Comparison of ENCODE assay signal across 21 mouse cellular contexts in genomic region chr5:91987236-91987635, GRCm38 (mm10). TPM values are rescaled to one million over a fixed set of nuclear protein-coding genes. Genes with fewer than 3 reads are reported as not detected.
"Had no signal": no experiment of that assay in that cellular context is flagged by ENCODE, and none has a peak within 500 bp of the region (broad histone marks: within the 10 kb centered on the region; RNA-seq: fewer than 3 reads in every experiment).

Odaph (plus strand) TSS chr5:91987475.

- H3K9me3 ChIP-seq: limb, embryonic 10.5 days; limb, embryonic 13.5 days; neural tube, embryonic 13.5 days had no signal

- H3K4me3 ChIP-seq: layer of hippocampus, adult 2 months; limb, embryonic 10.5 days; limb, embryonic 13.5 days; neural tube, embryonic 13.5 days had no signal

- H3K9ac ChIP-seq: limb, embryonic 13.5 days; liver, embryonic 14.5 days; neural tube, embryonic 13.5 days had no signal

- DNase-seq: kidney, adult 2 months; kidney, postnatal 25 days; layer of hippocampus, adult 9-11 months; liver; lung, postnatal 14 days; lung, postnatal 4 days; midbrain, embryonic 14.5 days; thymus, adult 18-20 months; thymus, postnatal 36 days had no signal

- H3K4me2 ChIP-seq: limb, embryonic 13.5 days; midbrain, embryonic 11.5 days; neural tube, embryonic 13.5 days had no signal

- H3K27me3 ChIP-seq: limb, embryonic 13.5 days; neural tube, embryonic 13.5 days had no signal

- H3K4me1 ChIP-seq: limb, embryonic 10.5 days; limb, embryonic 13.5 days; neural tube, embryonic 13.5 days had no signal

- H3K27ac ChIP-seq: kidney, postnatal 0 days; layer of hippocampus, adult 2 months; limb, embryonic 10.5 days; limb, embryonic 13.5 days; liver, embryonic 14.5 days; neural tube, embryonic 13.5 days had no signal

- H3K36me3 ChIP-seq: limb, embryonic 10.5 days; limb, embryonic 13.5 days; neural tube, embryonic 13.5 days had no signal

- ATAC-seq: intestine, postnatal 0 days had no signal

RNA-seq across cellular contexts. Expression of gene Odaph, which starts in this region (rescaled TPM):
- polyA plus RNA-seq: intestine, postnatal 0 days; kidney, embryonic 14.5 days; kidney, postnatal 0 days; limb, embryonic 10.5 days; limb, embryonic 13.5 days; liver, embryonic 14.5 days; lung, embryonic 16.5 days; midbrain, embryonic 11.5 days; neural tube, embryonic 13.5 days; small intestine, adult 2 months; urinary bladder, adult 2 months had no signal
